Comparison of ENCODE assay signal across 9 mouse cellular contexts in the genomic region with DNA sequence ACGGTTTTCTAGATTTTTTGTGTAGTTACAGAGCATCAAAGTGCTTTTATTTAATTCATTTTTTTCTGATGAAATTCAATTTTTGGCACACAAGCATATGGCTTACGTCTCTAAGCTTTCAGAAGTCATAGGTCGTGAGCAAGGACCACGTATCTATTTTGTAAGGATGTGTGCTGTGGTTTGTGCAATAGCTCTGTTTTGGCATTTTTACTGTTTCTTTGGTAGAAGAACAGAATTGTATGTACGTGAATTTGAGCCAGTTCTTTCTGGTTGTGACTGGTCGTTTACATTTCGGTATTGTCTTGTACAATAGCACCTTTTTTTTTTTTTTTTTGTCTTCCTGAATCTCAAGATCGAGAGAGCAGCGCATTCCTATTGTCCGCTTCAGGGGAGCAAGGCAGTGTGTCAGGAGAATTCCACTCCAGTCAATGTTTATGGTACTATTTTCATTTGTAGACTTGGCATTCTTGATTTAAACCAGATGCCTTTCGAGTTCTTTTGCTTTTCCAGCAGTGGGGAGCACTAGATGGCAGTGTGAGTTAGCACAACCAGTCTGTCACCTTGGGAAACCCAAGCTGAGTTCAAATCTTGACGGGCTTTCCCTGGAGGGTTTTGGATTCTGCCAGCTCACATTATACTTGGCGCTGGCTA. TPM values are rescaled to one million over a fixed set of nuclear protein-coding genes. Genes with fewer than 3 reads are reported as not detected.
DNase-seq lines count a peak whose midpoint lies in the region; ATAC-seq and TF ChIP-seq lines count a peak whose summit lies in the region.
"Had no signal": no experiment of that assay in that cellular context is flagged by ENCODE, and none has a peak within 500 bp of the region (broad histone marks: within the 10 kb centered on the region; RNA-seq: fewer than 3 reads in every experiment).

No protein-coding gene starts in this region.

- H3K9me3 ChIP-seq in E14TG2a.4 (ENCODE audit: low read length): no peaks in the 10 kb centered on the region
- no peaks in the 10 kb centered on the region for H3K9me3 ChIP-seq in forebrain, postnatal 0 days (ENCODE audit: low read length)
- no peaks in the 10 kb centered on the region for H3K9me3 ChIP-seq in hindbrain, embryonic 10.5 days
- H3K9me3 ChIP-seq in liver, postnatal 0 days (ENCODE audit: low read length): no peaks in the 10 kb centered on the region

- H3K4me3 ChIP-seq in E14TG2a.4 (replicated peaks; ENCODE audit: low read length): peak overlapping the region; percentile 89
- H3K4me3 ChIP-seq in forebrain, postnatal 0 days (ENCODE audit: low read depth, low read length): peak overlapping the region; percentile 65
- peak overlapping the region; percentile 82 for H3K4me3 ChIP-seq in hindbrain, embryonic 10.5 days
- H3K4me3 ChIP-seq in liver, postnatal 0 days (ENCODE audit: low read depth, low read length): no peak overlapping the region

- H3K27ac ChIP-seq in forebrain, postnatal 0 days (ENCODE audit: low read depth, low read length): peak overlapping the region; percentile 85; the same call in 1 of the 2 replicates
- H3K27ac ChIP-seq in hindbrain, embryonic 10.5 days: peak overlapping the region; percentile 92; the same call in 1 of the 2 replicates
- no peak overlapping the region for H3K27ac ChIP-seq in liver, postnatal 0 days (ENCODE audit: low read depth)

- peaks cover 30% of the 10 kb centered on the region for H3K27me3 ChIP-seq in E14TG2a.4 (ENCODE audit: insufficient read depth, low read length)
- H3K27me3 ChIP-seq in forebrain, postnatal 0 days (ENCODE audit: insufficient read depth, low read length): no peaks in the 10 kb centered on the region
- peaks cover 28% of the 10 kb centered on the region for H3K27me3 ChIP-seq in hindbrain, embryonic 10.5 days (ENCODE audit: insufficient read depth, poor library complexity, severe bottlenecking)
- peaks cover 44% of the 10 kb centered on the region for H3K27me3 ChIP-seq in liver, postnatal 0 days (ENCODE audit: insufficient read depth, low read length)
- H3K27me3 ChIP-seq: Patski had no signal

- peak; percentile 30; the same call in 1 of the 2 replicates for ATAC-seq in forebrain, postnatal 0 days
- ATAC-seq in liver, postnatal 0 days: no peak
- ATAC-seq in granulocyte monocyte progenitor cell, adult 5-6 weeks (replicated peaks; ENCODE audit: poor library complexity, severe bottlenecking): no peak

- H3K9ac ChIP-seq in forebrain, postnatal 0 days: peak overlapping the region; percentile 82
- no peak overlapping the region for H3K9ac ChIP-seq in liver, postnatal 0 days (replicated peaks)

- peak overlapping the region; percentile 85 for H3K4me2 ChIP-seq in forebrain, postnatal 0 days (ENCODE audit: low read depth)
- peak overlapping the region; percentile 89; the same call in 1 of the 2 replicates for H3K4me2 ChIP-seq in liver, postnatal 0 days (ENCODE audit: low read depth, low read length)

- peaks cover 33% of the 10 kb centered on the region for H3K36me3 ChIP-seq in E14TG2a.4 (ENCODE audit: insufficient read depth, low read length)
- peaks cover 10% of the 10 kb centered on the region; the same call in 1 of the 2 replicates for H3K36me3 ChIP-seq in forebrain, postnatal 0 days (ENCODE audit: insufficient read depth)
- H3K36me3 ChIP-seq in hindbrain, embryonic 10.5 days: peaks cover 26% of the 10 kb centered on the region
- no peaks in the 10 kb centered on the region for H3K36me3 ChIP-seq in liver, postnatal 0 days (replicated peaks; ENCODE audit: insufficient read depth, low read length)

- TF ChIP-seq CTCF in E14TG2a.4 (conservative IDR thresholded peaks at IDR 0.05; ENCODE audit: low read length): no peak
- TF ChIP-seq CTCF in forebrain, postnatal 0 days (IDR thresholded peaks at IDR 0.05; ENCODE audit: low read depth): peak; percentile 80
- TF ChIP-seq CTCF in liver, postnatal 0 days (IDR thresholded peaks at IDR 0.05; ENCODE audit: low read depth): peak; percentile 68

- peak; percentile 68 to 82 for DNase-seq in cerebellum, adult 18-20 months
- peak; percentile 84 for DNase-seq in forebrain, postnatal 0 days
- DNase-seq in hindbrain, embryonic 10.5 days (ENCODE audit: low spot score): peak; percentile 51
- peak; percentile 28 to 58 for DNase-seq in layer of hippocampus, adult 8-10 months (ENCODE audit: low spot score in 2 of 2)
- peak; percentile 21 for DNase-seq in liver, postnatal 0 days
- DNase-seq in retina, embryonic 14.5 days (ENCODE audit: low spot score): peak; percentile 58

- WGBS in forebrain, postnatal 0 days: 20% methylated on average over 13 of the region's 13 CpGs
- WGBS in hindbrain, embryonic 10.5 days: 30% methylated on average over 13 of the region's 13 CpGs
- 18% methylated on average over 13 of the region's 13 CpGs for whole genome bisulfite sequencing in liver, postnatal 0 days (ENCODE audit: insufficient replicate concordance)

- no peak for TF ChIP-seq EP300 in liver, postnatal 0 days (IDR thresholded peaks at IDR 0.05; ENCODE audit: low read depth)

- H3K4me1 ChIP-seq in E14TG2a.4 (replicated peaks; ENCODE audit: low read depth, low read length): peaks cover 31% of the 10 kb centered on the region
- no peaks in the 10 kb centered on the region; the same call in 1 of the 2 replicates for H3K4me1 ChIP-seq in forebrain, postnatal 0 days (ENCODE audit: insufficient read depth)
- peaks cover 29% of the 10 kb centered on the region for H3K4me1 ChIP-seq in hindbrain, embryonic 10.5 days (replicated peaks)
- peaks cover 3% of the 10 kb centered on the region; the same call in 1 of the 2 replicates for H3K4me1 ChIP-seq in liver, postnatal 0 days (ENCODE audit: insufficient read depth)

RNA-seq across cellular contexts. Expression of a gene that starts 1.7 kb away (rescaled TPM):
- total RNA-seq in forebrain, postnatal 0 days (2014; rRNA removed): 75.1 and 102 TPM in 2 replicates
- polyA plus RNA-seq in forebrain, postnatal 0 days (2015; fragmentation: Nextera tagmentation; extraction: Ambion mirVana): 24.1 and 26.3 TPM in 2 replicates
- polyA plus RNA-seq in hindbrain, embryonic 10.5 days (2016; fragmentation: Nextera tagmentation; extraction: Ambion mirVana): 12.2 and 15.2 TPM in 2 replicates
- total RNA-seq in layer of hippocampus, adult 8-10 months (2022): 1 to 10 TPM; 6.7 to 7.7 (median 7.2) TPM
- 0.36 and 0.51 TPM in 2 replicates for polyA plus RNA-seq in liver, postnatal 0 days (2015; fragmentation: Nextera tagmentation; extraction: Ambion mirVana)
- total RNA-seq in granulocyte monocyte progenitor cell, adult 5-6 weeks (2014; fragmentation: Nextera tagmentation): 0.51 and 0.80 TPM in 2 replicates
- total RNA-seq in granulocyte monocyte progenitor cell, adult 5-6 weeks (2017): 0.47 TPM in 1 of 2 replicates, not detected in the other

Comparison
In these comparisons a context has a peak if more than half of its experiments do, and no peak if none do; other contexts are left out.
1. DNase-seq: peak in every context shown above with its lines; median percentile 84 in forebrain, postnatal 0 days; 75 in cerebellum, adult 18-20 months; 58 in retina, embryonic 14.5 days; 51 in hindbrain, embryonic 10.5 days; 43 in layer of hippocampus, adult 8-10 months; 21 in liver, postnatal 0 days.